Mouse (Mus musculus) frontal cortex, postnatal 10 days (tissue): ENCODE data around the gene Ica1.

Experiments
- DNase-seq, 2 experiments: peaks; one replicate each; pipeline ENCODE4 v3.0.0; 2022; ENCODE audit warnings: low spot score in 2 of 2, mixed read lengths in 1 of 2

The Ica1 gene

GRCm38 (mm10) chr6:8778296-8778649 is at the start of gene Ica1:
Gene Ica1, minus strand, starts transcription at chr6:8778488.
- peak in 1 of 2 experiments; percentile 30 for DNase-seq

GRCm38 (mm10) chr6:8819866-8820265 is 41.6 kb upstream of the Ica1 start:
- DNase-seq = no peak

- DNase-seq = no peak
These were observed 36.2 kb upstream of the Ica1 start for GRCm38 (mm10) chr6:8814332-8815002.

GRCm38 (mm10) chr6:8802561-8803150 is 24.4 kb upstream of the Ica1 start:
- DNase-seq = no peak

- DNase-seq = no peak
These were observed 14.1 kb upstream of the Ica1 start for GRCm38 (mm10) chr6:8792385-8792784.

- no peak for DNase-seq
These were observed 13.5 kb upstream of the Ica1 start for GRCm38 (mm10) chr6:8791781-8792180.

- no peak for DNase-seq
These were observed 2.3 kb upstream of the Ica1 start for GRCm38 (mm10) chr6:8780618-8781017.

GRCm38 (mm10) chr6:8777411-8778295 is 635 bp downstream of the Ica1 start:
- DNase-seq = peak; percentile 67 to 68

GRCm38 (mm10) chr6:8771539-8771938 is 6.7 kb downstream of the Ica1 start:
- DNase-seq = no peak

GRCm38 (mm10) chr6:8770341-8770740 is 7.9 kb downstream of the Ica1 start:
- no peak for DNase-seq

GRCm38 (mm10) chr6:8769803-8770202 is 8.5 kb downstream of the Ica1 start:
- DNase-seq = no peak

GRCm38 (mm10) chr6:8766652-8767051 is 11.6 kb downstream of the Ica1 start:
- no peak for DNase-seq

- DNase-seq = no peak
These were observed 12.5 kb downstream of the Ica1 start for GRCm38 (mm10) chr6:8765801-8766200.

GRCm38 (mm10) chr6:8765064-8765463 is 13.2 kb downstream of the Ica1 start:
- no peak for DNase-seq

- no peak for DNase-seq
These were observed 17.5 kb downstream of the Ica1 start for GRCm38 (mm10) chr6:8760708-8761294.

GRCm38 (mm10) chr6:8759901-8760300 is 18.4 kb downstream of the Ica1 start:
- DNase-seq = no peak

- DNase-seq = no peak
These were observed 22.5 kb downstream of the Ica1 start for GRCm38 (mm10) chr6:8755760-8756276.

- DNase-seq = no peak
These were observed 23.8 kb downstream of the Ica1 start for GRCm38 (mm10) chr6:8754486-8754885.

GRCm38 (mm10) chr6:8753723-8754036 is 24.6 kb downstream of the Ica1 start:
- no peak for DNase-seq

GRCm38 (mm10) chr6:8752984-8753722 is 25.1 kb downstream of the Ica1 start:
- no peak for DNase-seq

- no peak for DNase-seq
These were observed 33.4 kb downstream of the Ica1 start for GRCm38 (mm10) chr6:8744886-8745285.
